ENCODE assay signal across 10 mouse cellular contexts in genomic region chr17:34588767-34589166, GRCm38 (mm10). TPM values are rescaled to one million over a fixed set of nuclear protein-coding genes. Genes with fewer than 3 reads are reported as not detected.
A peak's percentile ranks its signal among the peaks of the same experiment; 100 is the strongest.
DNase-seq lines count a peak whose midpoint lies in the region; ATAC-seq lines count a peak whose summit lies in the region.
"Had no signal": no experiment of that assay in that cellular context is flagged by ENCODE, and none has a peak within 500 bp of the region (broad histone marks: within the 10 kb centered on the region; RNA-seq: fewer than 3 reads in every experiment).

No protein-coding gene starts in this region.

- H3K4me3 ChIP-seq in intestine, embryonic 14.5 days (ENCODE audit: low read depth, low read length) = no peak overlapping the region
- H3K4me3 ChIP-seq in intestine, embryonic 16.5 days (ENCODE audit: low read length) = no peak overlapping the region

- H3K27me3 ChIP-seq in intestine, embryonic 14.5 days (replicated peaks; ENCODE audit: control insufficient read depth, insufficient read depth, low read length) = no peaks in the 10 kb centered on the region
- H3K27me3 ChIP-seq in intestine, embryonic 16.5 days (replicated peaks; ENCODE audit: control insufficient read depth, insufficient read depth, low read length) = no peaks in the 10 kb centered on the region
- H3K27me3 ChIP-seq: embryonic facial prominence, embryonic 15.5 days had no signal

- peak; percentile 40 for DNase-seq in CD4-positive, CD25-positive, alpha-beta regulatory T cell, adult 2 months (ENCODE audit: low read depth, low spot score)
- DNase-seq in intestine, embryonic 14.5 days (ENCODE audit: low spot score) = no peak
- peak; percentile 17 for DNase-seq in thymus, postnatal 0 days (ENCODE audit: low spot score)
- DNase-seq in thymus, postnatal 10 days (ENCODE audit: low spot score in 2 of 2) = no peak
- no peak for DNase-seq in adrenal gland, postnatal 25 days
- no peak for DNase-seq in layer of hippocampus, adult 8-10 months (ENCODE audit: low spot score in 2 of 2)

- H3K4me2 ChIP-seq in intestine, embryonic 14.5 days (ENCODE audit: low read length) = peak overlapping the region; percentile 31; the same call in 1 of the 2 replicates
- no peak overlapping the region; the same call in 1 of the 2 replicates for H3K4me2 ChIP-seq in intestine, embryonic 16.5 days (ENCODE audit: low read depth, low read length)

- no peak overlapping the region for H3K9ac ChIP-seq in intestine, embryonic 14.5 days (ENCODE audit: low read length)
- H3K9ac ChIP-seq in intestine, embryonic 16.5 days (ENCODE audit: low read depth, low read length) = no peak overlapping the region

- no peaks in the 10 kb centered on the region for H3K9me3 ChIP-seq in intestine, embryonic 14.5 days (ENCODE audit: control insufficient read depth, low read length)
- H3K9me3 ChIP-seq in intestine, embryonic 16.5 days (ENCODE audit: control insufficient read depth, low read length) = no peaks in the 10 kb centered on the region
- H3K9me3 ChIP-seq: embryonic facial prominence, embryonic 15.5 days had no signal

- WGBS in intestine, embryonic 14.5 days = 64% methylated on average over 3 of the region's 3 CpGs
- WGBS in intestine, embryonic 16.5 days = 64% methylated on average over 3 of the region's 3 CpGs

- H3K27ac ChIP-seq in intestine, embryonic 14.5 days (ENCODE audit: low read depth) = no peak overlapping the region
- no peak overlapping the region for H3K27ac ChIP-seq in intestine, embryonic 16.5 days (ENCODE audit: low read length)

- no peaks in the 10 kb centered on the region for H3K36me3 ChIP-seq in intestine, embryonic 14.5 days (ENCODE audit: control insufficient read depth, insufficient read depth, low read length)
- no peaks in the 10 kb centered on the region for H3K36me3 ChIP-seq in intestine, embryonic 16.5 days (ENCODE audit: control insufficient read depth, insufficient read depth, low read length)
- H3K36me3 ChIP-seq: embryonic facial prominence, embryonic 15.5 days had no signal

- peaks cover 48% of the 10 kb centered on the region for H3K4me1 ChIP-seq in intestine, embryonic 14.5 days (replicated peaks; ENCODE audit: control insufficient read depth, insufficient read depth, low read length)
- H3K4me1 ChIP-seq in intestine, embryonic 16.5 days (ENCODE audit: control insufficient read depth, insufficient read depth, low read length) = peaks cover 48% of the 10 kb centered on the region

- no peak for ATAC-seq in CD4-positive, CD25-positive, alpha-beta regulatory T cell, adult 4 months
- no peak for ATAC-seq in intestine, embryonic 14.5 days (replicated peaks; ENCODE audit: low FRiP score, low TSS enrichment, low read depth)
- ATAC-seq in intestine, embryonic 16.5 days = no peak
- ATAC-seq: midbrain, embryonic 16.5 days had no signal

RNA-seq across cellular contexts. Expression of gene Gpsm3, which starts 0.8 kb away (rescaled TPM):
- 100 to 1,000 TPM; 227 to 344 TPM for polyA plus RNA-seq in CD4-positive, CD25-positive, alpha-beta regulatory T cell, adult 4 months (2017; shearing (Covaris generic))
- polyA plus RNA-seq in intestine, embryonic 14.5 days (2014; fragmentation: Nextera tagmentation; extraction: Ambion mirVana) = 10.3 and 12.6 TPM in 2 replicates
- polyA plus RNA-seq in intestine, embryonic 16.5 days (2015; fragmentation: Nextera tagmentation; extraction: Ambion mirVana) = 12.0 and 12.5 TPM in 2 replicates
- 228 and 241 TPM in 2 replicates for polyA plus RNA-seq in thymus, postnatal 0 days (2015; fragmentation: Nextera tagmentation; extraction: Ambion mirVana)
- total RNA-seq in adrenal gland, postnatal 25 days (2021) = 4.6 and 4.9 TPM in 2 replicates
- 1 to 10 TPM in 3 of 4 experiments, under 1 TPM in 1; 0.61 to 9.8 (median 5.5) TPM for total RNA-seq in layer of hippocampus, adult 8-10 months (2022)

RNA-seq across cellular contexts. Expression of gene Pbx2, which starts 2.3 kb away (rescaled TPM):
- 10 to 100 TPM in 1 of 2 experiments, 1 to 10 TPM in 1; 7.7 to 12.6 TPM for polyA plus RNA-seq in CD4-positive, CD25-positive, alpha-beta regulatory T cell, adult 4 months (2017; shearing (Covaris generic))
- polyA plus RNA-seq in intestine, embryonic 14.5 days (2014; fragmentation: Nextera tagmentation; extraction: Ambion mirVana) = 12.0 and 13.7 TPM in 2 replicates
- polyA plus RNA-seq in intestine, embryonic 16.5 days (2015; fragmentation: Nextera tagmentation; extraction: Ambion mirVana) = 5.6 and 6.9 TPM in 2 replicates
- 10.4 and 13.3 TPM in 2 replicates for polyA plus RNA-seq in thymus, postnatal 0 days (2015; fragmentation: Nextera tagmentation; extraction: Ambion mirVana)
- 36.4 and 51.6 TPM in 2 replicates for total RNA-seq in adrenal gland, postnatal 25 days (2021)
- total RNA-seq in layer of hippocampus, adult 8-10 months (2022) = 10 to 100 TPM; 54.3 to 76.6 (median 66.8) TPM

RNA-seq across cellular contexts. Expression of gene Ager, which starts 8.9 kb away (rescaled TPM):
- 1 to 10 TPM; 4.0 to 4.5 TPM for polyA plus RNA-seq in CD4-positive, CD25-positive, alpha-beta regulatory T cell, adult 4 months (2017; shearing (Covaris generic))
- 2.3 and 2.9 TPM in 2 replicates for polyA plus RNA-seq in intestine, embryonic 14.5 days (2014; fragmentation: Nextera tagmentation; extraction: Ambion mirVana)
- polyA plus RNA-seq in intestine, embryonic 16.5 days (2015; fragmentation: Nextera tagmentation; extraction: Ambion mirVana) = 2.3 and 2.4 TPM in 2 replicates
- polyA plus RNA-seq in thymus, postnatal 0 days (2015; fragmentation: Nextera tagmentation; extraction: Ambion mirVana) = 2.5 and 4.0 TPM in 2 replicates
- total RNA-seq in adrenal gland, postnatal 25 days (2021) = 0.57 and 1.5 TPM in 2 replicates
- total RNA-seq in layer of hippocampus, adult 8-10 months (2022) = 1 to 10 TPM in 1 of 4 experiments, under 1 TPM in 3; 0.51 to 1.5 (median 0.88) TPM

RNA-seq across cellular contexts. Expression of gene Rnf5, which starts 14.7 kb away (rescaled TPM):
- polyA plus RNA-seq in CD4-positive, CD25-positive, alpha-beta regulatory T cell, adult 4 months (2017; shearing (Covaris generic)) = 10 to 100 TPM; 68.0 to 75.0 TPM
- 109 and 110 TPM in 2 replicates for polyA plus RNA-seq in intestine, embryonic 14.5 days (2014; fragmentation: Nextera tagmentation; extraction: Ambion mirVana)
- polyA plus RNA-seq in intestine, embryonic 16.5 days (2015; fragmentation: Nextera tagmentation; extraction: Ambion mirVana) = 190 and 197 TPM in 2 replicates
- 135 and 144 TPM in 2 replicates for polyA plus RNA-seq in thymus, postnatal 0 days (2015; fragmentation: Nextera tagmentation; extraction: Ambion mirVana)
- 79.3 and 91.3 TPM in 2 replicates for total RNA-seq in adrenal gland, postnatal 25 days (2021)
- 10 to 100 TPM; 74.7 to 84.0 (median 76.3) TPM for total RNA-seq in layer of hippocampus, adult 8-10 months (2022)

RNA-seq across cellular contexts. Expression of gene Agpat1, which starts 15.3 kb away (rescaled TPM):
- polyA plus RNA-seq in CD4-positive, CD25-positive, alpha-beta regulatory T cell, adult 4 months (2017; shearing (Covaris generic)) = 10 to 100 TPM; 16.9 to 19.2 TPM
- polyA plus RNA-seq in intestine, embryonic 14.5 days (2014; fragmentation: Nextera tagmentation; extraction: Ambion mirVana) = 59.7 and 62.3 TPM in 2 replicates
- 61.8 and 67.9 TPM in 2 replicates for polyA plus RNA-seq in intestine, embryonic 16.5 days (2015; fragmentation: Nextera tagmentation; extraction: Ambion mirVana)
- 37.5 and 44.9 TPM in 2 replicates for polyA plus RNA-seq in thymus, postnatal 0 days (2015; fragmentation: Nextera tagmentation; extraction: Ambion mirVana)
- total RNA-seq in adrenal gland, postnatal 25 days (2021) = 105 and 122 TPM in 2 replicates
- total RNA-seq in layer of hippocampus, adult 8-10 months (2022) = 100 to 1,000 TPM; 138 to 163 (median 151) TPM

Comparison
In these comparisons a context has a peak if more than half of its experiments do, and no peak if none do; other contexts are left out.
1. DNase-seq: peak in CD4-positive, CD25-positive, alpha-beta regulatory T cell, adult 2 months (single experiment) and thymus, postnatal 0 days (single experiment); none in intestine, embryonic 14.5 days (single experiment), thymus, postnatal 10 days (0 of 2), adrenal gland, postnatal 25 days (single experiment) and layer of hippocampus, adult 8-10 months (0 of 2).
2. RNA of gene Gpsm3, which starts 0.8 kb away (polyA plus RNA-seq): 227 to 344 TPM in CD4-positive, CD25-positive, alpha-beta regulatory T cell, adult 4 months and 228 to 241 TPM in thymus, postnatal 0 days; 10.3 to 12.6 TPM in intestine, embryonic 14.5 days and 12.0 to 12.5 TPM in intestine, embryonic 16.5 days; every median in the first group is over 10 times any median in the second.